ENCODE assay signal across 8 mouse cellular contexts in genomic region chr8:72310849-72311506, GRCm38 (mm10). TPM values are rescaled to one million over a fixed set of nuclear protein-coding genes. Genes with fewer than 3 reads are reported as not detected.
DNase-seq lines count a peak whose midpoint lies in the region; ATAC-seq lines count a peak whose summit lies in the region.

No protein-coding gene starts in this region.

- peaks cover 11% of the 10 kb centered on the region for H3K4me1 ChIP-seq in forebrain, embryonic 13.5 days
- no peaks in the 10 kb centered on the region for H3K4me1 ChIP-seq in forebrain, embryonic 11.5 days (replicated peaks; ENCODE audit: control insufficient read depth, insufficient read depth, low read length)

- WGBS in forebrain, embryonic 13.5 days: 43% methylated on average over 8 of the region's 8 CpGs
- 57% methylated on average over 8 of the region's 8 CpGs for WGBS in forebrain, embryonic 11.5 days

- H3K9me3 ChIP-seq in forebrain, embryonic 13.5 days (replicated peaks): no peaks in the 10 kb centered on the region
- H3K9me3 ChIP-seq in forebrain, embryonic 11.5 days (ENCODE audit: control insufficient read depth, low read length): no peaks in the 10 kb centered on the region

- H3K36me3 ChIP-seq in forebrain, embryonic 13.5 days (ENCODE audit: poor library complexity, severe bottlenecking): no peaks in the 10 kb centered on the region
- H3K36me3 ChIP-seq in forebrain, embryonic 11.5 days (ENCODE audit: control insufficient read depth, insufficient read depth, low read length): no peaks in the 10 kb centered on the region

- no peaks in the 10 kb centered on the region for H3K27me3 ChIP-seq in forebrain, embryonic 13.5 days
- H3K27me3 ChIP-seq in forebrain, embryonic 11.5 days (ENCODE audit: control insufficient read depth, insufficient read depth, low read length): no peaks in the 10 kb centered on the region

- H3K4me3 ChIP-seq in forebrain, embryonic 13.5 days: no peak overlapping the region
- H3K4me3 ChIP-seq in forebrain, embryonic 11.5 days (ENCODE audit: low read depth, low read length): no peak overlapping the region

- no peak overlapping the region for H3K4me2 ChIP-seq in forebrain, embryonic 13.5 days
- H3K4me2 ChIP-seq in forebrain, embryonic 11.5 days (ENCODE audit: low read depth, low read length, severe bottlenecking): no peak overlapping the region

- no peak for DNase-seq in forebrain, embryonic 11.5 days (ENCODE audit: low spot score)
- peak; percentile 62 for DNase-seq in NIH3T3 (ENCODE audit: low read depth)
- DNase-seq in cerebellum, postnatal 36 days: peak; percentile 76 to 81
- DNase-seq in heart, postnatal 10 days: peak; percentile 88 to 92
- DNase-seq in layer of hippocampus, adult 9-10 months (ENCODE audit: low spot score): peak; percentile 68
- peak; percentile 42 to 65 for DNase-seq in lung, postnatal 4 days
- DNase-seq in spleen, adult 18-20 months: no peak

- ATAC-seq in forebrain, embryonic 13.5 days: peak; percentile 48; the same call in 1 of the 2 replicates
- no peak for ATAC-seq in forebrain, embryonic 11.5 days (replicated peaks; ENCODE audit: low FRiP score)

- H3K9ac ChIP-seq in forebrain, embryonic 13.5 days: no peak overlapping the region
- H3K9ac ChIP-seq in forebrain, embryonic 11.5 days (ENCODE audit: low read length): no peak overlapping the region

- no peak overlapping the region for H3K27ac ChIP-seq in forebrain, embryonic 13.5 days
- no peak overlapping the region for H3K27ac ChIP-seq in forebrain, embryonic 11.5 days (ENCODE audit: low read depth, low read length)

- intact Hi-C loops in heart, postnatal 10 days (cut with DNase I): no loop called here

RNA-seq across cellular contexts. Expression of gene Gm10282, which starts 5.9 kb away (rescaled TPM):
- 39.4 and 41.0 TPM in 2 replicates for polyA plus RNA-seq in forebrain, embryonic 13.5 days (2015; fragmentation: Nextera tagmentation; extraction: Ambion mirVana)
- polyA plus RNA-seq in forebrain, embryonic 11.5 days (2014; fragmentation: Nextera tagmentation; extraction: Ambion mirVana): 45.4 and 48.2 TPM in 2 replicates
- total RNA-seq in heart, postnatal 10 days (2021): 10 to 100 TPM; 15.9 to 19.4 TPM

RNA-seq across cellular contexts. Expression of gene Klf2, which starts 7.9 kb away (rescaled TPM):
- 2.8 and 3.6 TPM in 2 replicates for polyA plus RNA-seq in forebrain, embryonic 13.5 days (2015; fragmentation: Nextera tagmentation; extraction: Ambion mirVana)
- polyA plus RNA-seq in forebrain, embryonic 11.5 days (2014; fragmentation: Nextera tagmentation; extraction: Ambion mirVana): 4.7 and 5.4 TPM in 2 replicates
- total RNA-seq in heart, postnatal 10 days (2021): 10 to 100 TPM; 69.7 to 82.8 TPM

Comparison
In these comparisons a context has a peak if more than half of its experiments do, and no peak if none do; other contexts are left out.
1. DNase-seq: peak in NIH3T3 (single experiment), cerebellum, postnatal 36 days (2 of 2), heart, postnatal 10 days (2 of 2), layer of hippocampus, adult 9-10 months (single experiment) and lung, postnatal 4 days (2 of 2); none in forebrain, embryonic 11.5 days (single experiment) and spleen, adult 18-20 months (0 of 2).